Mouse (Mus musculus) neural tube, postnatal 0 days (tissue): ENCODE measurements around the gene Peg10. TPM values are rescaled to one million over a fixed set of nuclear protein-coding genes. Genes with fewer than 3 reads are reported as not detected.

Source experiments
- polyA plus RNA-seq: library from polyadenylated mRNA; unstranded; fragments of >200 nt; fragmentation: Nextera tagmentation; extraction: Ambion mirVana; gene quantifications from 2 replicates; pipeline ENCODE4 v1.2.1, GENCODE M21; 2015

Peg10 gene
- polyA plus RNA-seq: 2.8 and 3.0 TPM in 2 replicates

DNA sequence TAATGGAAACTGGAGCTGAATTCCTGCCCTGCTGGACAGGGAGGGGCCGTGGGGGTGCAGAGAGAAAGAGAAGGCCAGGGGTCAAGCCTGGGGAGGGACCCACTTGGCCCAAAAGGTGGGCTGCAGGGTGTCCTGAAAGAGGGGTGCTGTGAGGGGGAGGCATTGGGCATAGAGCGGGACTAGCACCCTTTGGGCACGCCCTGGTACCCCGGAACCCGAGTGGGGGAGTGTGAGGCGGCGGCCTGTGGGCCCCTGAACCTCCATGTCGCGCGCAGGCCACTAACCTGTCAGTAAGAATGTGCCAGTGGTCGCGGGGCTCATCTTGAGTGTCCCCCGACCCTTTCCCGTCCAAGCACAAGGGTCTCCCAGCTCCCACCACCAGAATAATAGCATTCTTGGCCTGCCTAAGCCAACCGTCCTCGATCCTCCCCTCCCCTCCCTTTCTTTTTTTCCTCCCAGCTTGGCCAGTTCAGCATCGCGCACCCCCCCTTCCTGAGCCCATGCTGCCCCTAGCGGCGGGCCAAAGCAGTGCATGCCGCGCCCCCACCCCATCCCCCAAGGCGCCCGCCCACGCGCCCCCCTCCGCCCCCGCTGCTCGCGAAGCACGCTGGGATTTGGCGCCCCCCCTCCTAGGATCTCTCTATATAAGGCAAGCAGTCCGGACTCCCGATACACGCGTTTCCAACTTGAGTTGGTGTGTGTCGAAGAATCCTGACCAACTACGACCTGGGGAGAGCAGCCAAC lies at the start of gene Peg10, which contains the start of gene Sgce:
Peg10 (plus strand) TSS at position 611 of the 744 bp plus-strand sequence.
Sgce (minus strand) TSS at position 512 of the 744 bp plus-strand sequence.

Other genes with a start within 250 kb of the Peg10 start
- gene Col1a2, start 242.5 kb upstream of the Peg10 start, polyA plus RNA-seq: 188 and 234 TPM in 2 replicates
- 37.6 and 39.4 TPM in 2 replicates for gene Casd1, start 146.5 kb upstream of the Peg10 start, polyA plus RNA-seq
- 50.8 and 61.3 TPM in 2 replicates for gene Sgce, start 99 bp upstream of the Peg10 start, polyA plus RNA-seq
- 39.2 and 42.8 TPM in 2 replicates for gene Ppp1r9a, start 155.6 kb downstream of the Peg10 start, polyA plus RNA-seq